Mouse (Mus musculus) CH12.LX (cell line): Measurements from ENCODE around the gene Zfp800.

ENCODE experiments used
- CHD2 ChIP-seq: IDR thresholded peaks from 2 replicates; pipeline ENCODE4 v1.6.1; 2011; ENCODE audit warnings: low read length, improper control_type of control experiment
- CTCF ChIP-seq, 2 experiments: IDR thresholded peaks in 1 of 2; conservative IDR thresholded peaks in 1 of 2; 2 replicates each; pipeline ENCODE4 v1.5.1; 2011 to 2012; ENCODE audit warnings: low read depth in 2 of 2, low read length in 2 of 2, improper control_type of control experiment in 1 of 2, inconsistent platforms in 1 of 2, mild to moderate bottlenecking in 1 of 2, moderate library complexity in 1 of 2
- EP300 ChIP-seq: IDR thresholded peaks from 2 replicates; pipeline ENCODE4 v1.6.1; 2011; ENCODE audit warnings: low read length, improper control_type of control experiment
- IRF4 ChIP-seq: IDR thresholded peaks from 2 replicates; pipeline ENCODE4 v1.6.1; 2014; ENCODE audit warnings: low read depth, mild to moderate bottlenecking, inconsistent platforms, low read length, improper control_type of control experiment
- KAT2A ChIP-seq: IDR thresholded peaks from 2 replicates; pipeline ENCODE4 v1.6.1; 2012; ENCODE audit warnings: low read length, improper control_type of control experiment, inconsistent platforms; ENCODE audit not compliant: insufficient replicate concordance
- POLR2A ChIP-seq: IDR thresholded peaks from 2 replicates; pipeline ENCODE4 v1.6.1; 2011; ENCODE audit warnings: low read depth, mild to moderate bottlenecking, improper control_type of control experiment, low read length
- SMC3 ChIP-seq: IDR thresholded peaks from 2 replicates; pipeline ENCODE4 v1.6.1; 2011; ENCODE audit warnings: low read depth, low read length, improper control_type of control experiment
- USF1 ChIP-seq: IDR thresholded peaks from 2 replicates; pipeline ENCODE4 v1.6.1; 2014; ENCODE audit warnings: low read depth, mild to moderate bottlenecking, inconsistent platforms, low read length, improper control_type of control experiment

DNA sequence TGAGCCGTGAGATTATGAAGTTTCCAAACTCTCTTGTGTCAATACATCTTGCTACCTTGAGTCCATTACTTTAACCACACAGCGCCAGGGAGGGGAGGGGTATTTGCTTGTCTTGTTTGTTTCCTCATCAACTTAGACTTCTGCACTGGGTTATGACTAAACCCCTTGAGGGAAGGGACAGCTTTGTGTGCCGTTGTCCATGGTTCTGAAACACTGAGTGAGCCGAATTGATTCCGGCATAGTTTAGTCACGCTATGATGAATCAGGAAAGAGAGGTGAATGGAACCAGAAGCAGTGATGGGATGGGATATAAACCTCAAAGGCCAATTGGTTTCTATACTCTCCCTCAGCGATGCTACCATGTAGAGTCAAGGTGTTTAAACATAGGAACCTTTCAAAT is 52.6 kb downstream of the Zfp800 start:
- TF ChIP-seq CTCF (conservative IDR thresholded peaks at IDR 0.05 in 1 of 2, IDR thresholded peaks at IDR 0.05 in 1 of 2; ENCODE audit: low read depth in 2 of 2, low read length in 2 of 2) (no peak), KAT2A (no peak), IRF4 (no peak), CHD2 (no peak), POLR2A (no peak), SMC3 (no peak), EP300 (no peak), USF1 (no peak)
